Mouse (Mus musculus) monocyte, adult 5-6 weeks (primary cell): Measurements from ENCODE around the gene Bpifa5. TPM values are rescaled to one million over a fixed set of nuclear protein-coding genes. Genes with fewer than 3 reads are reported as not detected.
"Not testable (repeated sequence)": the region's sequence is repeated elsewhere in the genome, so short reads cannot be mapped to it uniquely, and the experiment has no call there.

Experiments
- ATAC-seq: fragments of 153-309, 156-312 bp; replicated peaks from 2 replicates; pipeline ENCODE4 v1.8.0; 2017; ENCODE audit warnings: mild to moderate bottlenecking; ENCODE audit not compliant: low TSS enrichment, insufficient number of reproducible peaks, severe bottlenecking, poor library complexity, low FRiP score
- total RNA-seq: library from RNA; stranded (forward); fragments of 200-1000, 200-491, 200-594 nt; gene quantifications from 3 replicates; pipeline ENCODE4 v1.2.3, GENCODE M21; 2017

Gene Bpifa5
- total RNA-seq: not detected in 3 replicates

DNA sequence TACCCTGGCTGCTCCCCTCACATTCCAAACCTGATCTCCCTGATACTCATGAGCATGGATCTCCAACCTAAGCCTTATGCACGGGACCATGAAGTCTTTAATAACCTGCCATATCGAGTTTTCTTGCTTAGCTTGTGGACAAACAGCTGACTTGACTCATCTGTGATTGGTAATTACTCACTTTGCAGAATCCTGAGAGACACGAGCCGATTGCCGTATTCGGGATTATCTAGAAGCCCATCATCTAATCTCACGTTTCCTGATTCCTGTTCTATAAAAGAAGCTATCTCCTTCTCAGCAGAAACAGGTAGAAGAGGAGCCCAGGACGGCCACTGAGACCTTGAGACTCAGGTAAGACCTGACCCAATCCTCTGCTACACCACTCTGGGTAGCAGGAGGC is at the start of gene Bpifa5:
TSS of gene Bpifa5 (plus strand) at position 301 of the 400 bp plus-strand sequence.
- no peak for ATAC-seq

DNA sequence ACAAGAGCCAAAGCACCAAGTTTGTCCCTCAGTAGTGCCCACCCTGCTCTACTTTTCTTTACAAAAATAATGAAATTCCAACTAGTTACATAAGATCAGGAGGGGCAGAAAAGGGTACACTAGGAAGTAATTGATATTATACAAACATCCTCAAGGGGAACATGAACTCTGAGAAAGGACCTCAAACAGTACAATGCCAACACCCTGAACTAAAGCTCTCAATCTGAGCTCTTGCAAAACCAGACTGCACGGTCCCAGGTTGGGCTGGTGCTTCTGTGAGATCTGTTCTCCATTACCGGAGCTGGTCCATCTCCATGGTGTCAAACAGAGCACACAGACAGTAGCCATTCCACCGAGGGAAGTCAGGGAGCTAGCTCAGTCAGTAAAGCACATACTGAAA is 45.0 kb upstream of the Bpifa5 start:
- no peak for ATAC-seq

DNA sequence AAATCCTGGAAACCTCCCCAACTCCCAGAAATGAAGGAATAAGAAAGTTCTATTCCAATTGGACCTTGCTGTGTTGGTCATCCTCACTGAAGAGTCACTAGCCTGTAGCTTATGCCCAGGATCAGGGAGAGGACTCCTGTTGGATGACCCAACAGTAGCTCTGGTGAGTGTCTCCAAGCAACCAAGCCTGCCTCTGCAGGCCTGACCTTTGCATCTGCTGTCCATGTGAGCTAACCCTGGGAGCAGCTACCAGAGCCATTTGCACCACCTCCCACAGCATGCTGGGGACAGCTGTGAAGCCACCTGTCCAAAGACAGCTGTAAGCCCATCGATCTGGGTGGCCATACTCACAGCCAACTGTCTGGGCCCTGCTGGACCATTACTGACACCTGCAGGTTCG is 32.3 kb upstream of the Bpifa5 start, which contains the start of gene Bpifa3:
TSS of gene Bpifa3 (plus strand) at position 217 of the 400 bp plus-strand sequence.
- ATAC-seq: no peak

DNA sequence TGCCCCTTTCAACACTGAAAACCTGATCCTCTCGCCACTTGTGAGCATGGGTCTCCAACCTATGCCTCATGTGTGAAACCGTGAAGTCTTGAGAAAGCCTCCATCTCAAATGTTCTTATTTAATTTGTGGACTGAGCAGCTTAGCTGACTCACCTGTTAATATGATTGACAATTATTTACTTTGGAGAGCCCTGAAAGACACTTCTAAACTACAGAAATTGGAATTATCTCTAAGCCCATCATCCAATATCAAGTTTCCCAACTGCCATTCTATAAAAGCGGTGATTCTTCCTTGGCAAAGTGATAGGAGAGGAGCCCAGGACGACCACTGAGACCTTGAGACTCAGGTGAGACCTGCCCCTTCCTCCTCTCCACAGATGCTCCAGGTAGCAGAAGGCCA is 19.8 kb upstream of the Bpifa5 start, which contains the start of gene Bpifa1:
TSS of gene Bpifa1 (plus strand) at position 301 of the 400 bp plus-strand sequence.
- ATAC-seq: no peak

DNA sequence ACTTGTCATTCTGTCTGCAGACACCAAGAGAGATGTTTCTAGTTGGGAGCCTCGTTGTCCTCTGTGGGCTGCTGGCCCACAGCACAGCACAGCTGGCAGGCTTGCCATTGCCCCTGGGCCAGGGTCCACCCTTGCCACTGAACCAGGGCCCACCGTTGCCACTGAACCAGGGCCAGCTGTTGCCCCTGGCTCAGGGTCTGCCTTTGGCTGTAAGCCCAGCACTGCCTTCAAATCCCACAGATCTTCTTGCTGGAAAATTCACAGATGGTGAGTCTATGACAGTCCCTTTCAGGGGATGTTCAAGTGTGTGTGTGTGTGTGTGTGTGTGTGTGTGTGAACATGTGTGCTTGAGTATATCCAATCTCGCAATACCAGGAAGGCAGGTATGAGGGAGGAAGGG is 18.7 kb upstream of the Bpifa5 start:
- no peak for ATAC-seq

DNA sequence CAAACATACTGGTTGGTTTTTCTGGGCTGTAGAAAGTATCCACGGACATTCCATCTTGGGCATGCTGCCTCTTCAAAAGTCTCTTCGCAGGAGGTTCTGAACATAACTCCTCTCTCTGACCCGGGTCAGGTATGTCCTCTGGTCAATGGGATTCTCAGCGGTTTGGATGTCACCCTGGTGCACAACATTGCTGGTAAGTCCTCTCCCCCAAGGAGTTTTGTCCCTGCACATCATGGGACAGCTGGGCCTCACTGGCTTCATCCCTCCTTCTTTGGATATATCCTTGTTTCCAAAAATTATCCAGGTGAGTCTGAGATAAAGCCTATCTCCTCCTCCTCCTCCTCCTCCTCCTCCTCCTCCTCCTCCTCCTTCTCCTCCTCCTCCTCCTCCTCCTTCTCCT is 14.9 kb upstream of the Bpifa5 start:
- ATAC-seq: no peak

DNA sequence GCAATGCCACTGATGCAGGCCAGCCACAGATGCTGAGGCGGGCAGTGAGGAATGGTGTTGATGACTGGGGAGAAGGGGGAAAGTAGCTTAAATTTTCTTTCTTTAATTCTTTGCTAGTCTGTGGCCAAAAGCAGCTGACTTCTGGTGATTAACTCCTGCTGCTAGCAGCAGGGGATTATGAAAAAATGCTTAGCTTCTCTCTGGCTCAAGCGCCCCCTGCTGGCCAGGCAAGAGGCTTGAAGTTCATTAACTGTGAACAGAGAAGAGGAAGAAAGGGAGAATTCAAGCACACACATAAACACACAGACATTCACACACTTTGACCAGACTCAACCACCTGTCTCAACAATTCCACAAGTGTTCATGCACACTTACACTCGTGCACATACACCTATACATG is 4.0 kb upstream of the Bpifa5 start:
- ATAC-seq: no peak

DNA sequence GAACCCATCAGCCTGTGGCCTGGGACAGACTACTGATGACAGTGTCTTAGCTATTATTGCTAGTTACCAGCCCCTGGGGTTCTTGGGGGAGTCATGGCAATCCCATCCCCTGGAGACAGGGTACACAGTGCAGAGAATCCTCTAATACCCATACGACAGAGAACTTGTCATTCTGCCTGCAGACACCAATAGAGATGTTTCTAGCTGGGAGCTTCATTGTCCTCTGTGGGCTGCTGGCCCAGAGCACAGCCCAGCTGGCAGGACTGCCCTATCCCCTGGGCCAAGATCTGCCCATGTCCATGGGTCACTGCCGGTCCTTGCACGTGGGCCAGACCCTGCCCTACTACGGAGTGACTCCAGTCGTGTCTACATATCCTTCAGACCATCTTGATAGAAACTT is 899 bp downstream of the Bpifa5 start:
- ATAC-seq: no peak

DNA sequence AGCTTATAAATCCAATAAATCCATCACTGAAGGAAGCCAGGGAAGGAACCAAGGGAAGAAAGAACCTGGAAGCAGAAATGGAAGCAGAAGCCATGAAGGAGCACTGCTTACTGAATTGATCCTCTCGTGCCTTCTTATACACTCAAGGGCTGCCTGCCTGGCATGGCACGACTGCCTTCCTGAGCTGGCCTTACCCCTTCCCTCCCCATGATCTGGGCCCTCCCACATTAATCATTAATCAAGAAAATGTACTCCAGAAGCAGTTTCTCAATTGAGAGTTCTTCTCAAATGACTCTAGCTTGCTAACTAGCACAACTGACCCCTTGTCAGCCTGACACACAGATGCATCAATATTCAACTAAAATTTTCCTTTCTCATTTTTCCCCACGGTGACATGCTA is 6.8 kb downstream of the Bpifa5 start:
- no peak for ATAC-seq

DNA sequence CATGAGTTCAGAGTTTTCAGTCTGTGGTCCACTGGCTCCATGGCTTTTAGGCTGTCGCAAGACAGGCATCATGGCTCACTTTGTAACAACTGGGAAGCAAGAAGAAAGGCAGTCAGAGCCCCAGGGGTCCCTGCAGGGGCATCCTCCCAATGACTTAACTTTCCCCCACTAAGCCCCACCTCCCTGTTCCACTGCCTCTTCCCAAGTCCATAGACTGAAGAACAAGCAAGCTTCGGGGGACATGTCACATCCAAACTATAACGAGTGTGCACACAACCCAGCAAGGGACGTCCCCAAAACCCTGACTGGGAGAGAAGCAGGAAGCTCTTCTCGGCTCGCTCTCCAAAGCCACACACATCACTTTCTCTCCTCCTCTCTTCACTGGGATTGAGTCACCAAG is 9.2 kb downstream of the Bpifa5 start:
- ATAC-seq: no peak

DNA sequence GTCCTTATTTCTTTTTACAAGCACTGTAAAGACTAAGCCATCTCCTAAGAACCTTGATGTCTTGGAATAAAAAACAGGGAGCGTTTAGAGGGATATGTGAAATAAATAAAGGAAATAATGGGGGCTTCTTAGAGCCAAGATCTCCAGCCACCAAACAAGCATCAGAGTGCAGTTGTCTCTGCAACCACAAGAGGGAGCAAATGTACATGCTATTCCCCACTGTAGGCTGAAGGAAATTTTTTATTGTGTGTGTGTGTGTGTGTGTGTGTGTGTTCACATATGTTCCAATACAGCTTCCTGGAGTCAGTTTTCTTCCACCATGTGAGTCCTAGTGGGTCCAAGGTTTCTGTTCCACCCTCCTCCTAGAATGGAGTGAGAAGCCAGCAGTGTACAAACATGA is 10.9 kb downstream of the Bpifa5 start:
- no peak for ATAC-seq

DNA sequence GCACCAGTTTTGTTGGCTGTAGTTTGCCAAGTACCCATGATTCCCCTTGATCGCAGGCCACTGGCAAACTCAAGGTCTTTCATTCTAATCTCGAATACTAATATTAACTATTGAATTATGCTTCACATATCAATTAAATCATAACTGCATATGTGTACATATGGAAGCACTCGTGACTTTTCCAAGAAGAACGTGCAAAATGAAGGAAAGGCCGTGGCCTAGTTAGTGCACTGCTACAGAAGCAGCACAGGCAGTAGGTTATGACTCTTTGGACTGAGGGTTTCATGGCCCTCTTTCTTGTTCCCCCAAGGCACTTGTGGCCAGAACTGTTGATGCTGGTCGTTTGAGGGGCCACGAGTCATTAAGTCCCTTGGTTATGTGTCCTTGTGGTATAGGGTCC is 19.5 kb downstream of the Bpifa5 start:
- not testable (repeated sequence) for ATAC-seq

DNA sequence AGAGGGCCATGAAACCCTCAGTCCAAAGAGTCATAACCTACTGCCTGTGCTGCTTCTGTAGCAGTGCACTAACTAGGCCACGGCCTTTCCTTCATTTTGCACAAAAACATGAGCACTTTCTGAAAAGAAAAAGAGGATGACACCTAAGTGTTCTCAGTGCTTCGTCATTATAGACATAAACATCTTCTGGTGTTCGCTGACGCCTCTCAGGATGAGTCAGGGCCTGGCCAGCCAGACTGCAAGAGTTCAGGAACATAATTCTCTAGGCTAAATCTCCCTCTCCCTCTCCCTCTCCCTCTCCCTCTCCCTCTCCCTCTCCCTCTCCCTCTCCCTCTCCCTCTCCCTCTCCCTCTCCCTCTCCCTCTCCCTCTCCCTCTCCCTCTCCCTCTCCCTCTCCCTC is 20.7 kb downstream of the Bpifa5 start:
- ATAC-seq: not testable (repeated sequence)

DNA sequence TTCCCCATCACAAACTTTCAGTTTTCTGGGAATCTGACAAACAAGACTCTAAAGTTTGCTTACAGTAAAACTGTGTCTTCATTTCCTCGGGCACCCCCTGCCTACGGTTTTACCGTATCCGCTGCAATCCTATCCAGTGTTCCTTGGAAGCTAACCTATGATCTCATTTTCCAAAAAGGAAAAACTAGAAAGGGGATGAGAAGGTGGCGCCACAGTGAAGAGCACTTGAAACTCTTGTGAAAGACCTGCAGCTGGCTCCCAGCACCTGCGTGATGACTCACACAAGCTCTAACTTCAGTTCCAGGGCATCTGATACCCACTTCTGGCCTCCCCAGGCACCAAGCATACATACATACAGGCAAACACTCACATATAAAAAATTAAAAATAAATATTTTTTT is 22.9 kb downstream of the Bpifa5 start:
- ATAC-seq: no peak

DNA sequence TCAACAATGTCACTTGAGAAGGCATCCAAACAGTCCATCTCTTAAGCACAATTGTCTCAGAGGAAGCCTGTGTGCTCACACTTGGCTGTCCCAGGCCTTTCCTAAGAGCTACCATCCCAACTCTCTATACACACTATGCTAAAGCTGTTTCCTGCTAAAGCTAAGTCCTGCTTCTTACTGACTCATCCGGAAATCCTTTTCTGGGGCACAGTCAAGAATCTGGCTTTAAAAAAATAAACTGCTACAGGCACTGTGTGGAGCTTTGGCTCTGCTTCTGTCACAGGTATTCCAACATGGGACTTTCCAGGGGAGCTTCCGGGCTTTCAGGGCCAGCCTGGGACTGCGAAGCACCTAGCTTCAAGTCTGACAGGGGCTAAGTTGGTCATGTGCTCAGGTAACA is 23.3 kb downstream of the Bpifa5 start:
- no peak for ATAC-seq

DNA sequence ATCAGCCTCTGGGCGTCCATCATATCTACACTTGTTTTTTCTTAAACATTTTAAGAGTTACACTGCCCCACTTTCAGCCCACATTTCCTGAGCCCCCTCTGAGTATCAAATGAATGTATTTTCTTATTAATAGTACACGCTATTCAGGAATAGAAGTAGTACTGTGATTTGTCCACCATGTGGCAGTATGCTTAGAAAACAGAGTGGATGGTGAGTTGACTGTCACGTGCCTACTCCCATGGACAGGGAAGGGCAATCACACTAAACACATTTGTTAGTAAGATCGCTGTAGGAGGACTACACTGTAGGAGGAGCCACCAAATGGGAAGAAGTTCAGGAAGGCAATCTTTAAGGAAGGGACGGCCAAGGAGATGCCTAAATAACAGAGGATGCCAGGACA is 25.1 kb downstream of the Bpifa5 start:
- ATAC-seq: no peak

DNA sequence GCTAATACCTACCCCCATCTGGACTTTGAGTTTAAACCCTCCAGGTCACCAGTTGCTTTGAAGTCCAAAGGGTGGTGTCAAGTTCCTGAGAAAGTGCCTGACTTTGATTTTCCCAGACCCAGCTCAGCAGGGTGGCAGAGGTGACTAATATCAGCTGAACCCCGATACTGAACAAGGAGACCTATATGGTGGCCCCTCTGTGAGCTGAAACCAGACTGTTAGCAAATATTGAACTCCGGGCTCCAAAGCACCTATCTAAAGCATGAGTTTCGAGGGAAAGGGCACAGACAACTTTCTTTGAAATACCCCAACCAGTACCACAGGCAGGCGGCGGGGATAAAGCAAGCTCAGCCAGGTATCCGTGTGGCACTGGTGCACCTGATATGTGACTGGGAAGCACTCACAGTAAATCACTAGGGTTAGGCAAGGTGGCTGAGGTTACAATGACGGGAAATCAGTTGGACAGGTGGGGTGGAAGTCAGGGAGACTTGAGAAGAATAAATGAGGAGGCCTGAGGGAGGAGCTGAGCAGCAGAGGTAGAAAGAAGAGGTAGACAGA is 27.5 kb downstream of the Bpifa5 start:
- no peak for ATAC-seq

DNA sequence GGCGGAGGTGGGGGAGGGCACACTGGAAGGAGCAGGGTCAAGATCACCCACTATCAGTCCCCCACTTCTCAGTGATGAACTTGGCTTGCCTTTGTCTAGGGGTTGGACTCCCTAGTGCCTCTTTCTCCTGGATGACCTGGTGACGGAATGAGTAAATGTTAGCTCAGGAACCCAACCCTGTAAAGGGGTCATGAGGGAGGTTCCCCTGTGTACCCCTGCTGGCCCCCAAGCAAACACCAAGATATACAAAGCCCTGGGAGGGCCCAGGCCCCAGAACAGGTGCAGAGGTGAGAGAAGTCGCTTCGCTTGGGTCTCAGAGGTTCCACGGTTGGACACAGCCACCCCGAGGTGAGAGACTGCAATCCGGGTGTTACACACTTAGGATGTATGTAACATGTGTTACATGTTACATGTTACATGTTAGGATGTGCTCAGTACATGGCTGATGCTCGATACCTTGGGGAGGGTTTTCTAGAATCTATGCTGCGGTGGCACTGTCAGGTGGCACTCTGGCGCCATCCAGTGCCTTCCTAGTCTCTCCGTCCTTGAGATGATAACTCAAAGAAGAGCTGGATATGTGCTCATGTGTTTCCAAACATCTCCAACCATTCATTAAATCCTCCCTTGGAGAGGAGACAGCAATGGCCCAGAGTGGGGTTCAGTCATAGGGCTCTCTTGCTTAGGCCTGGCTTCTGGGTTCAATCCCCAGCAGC is 28.3 kb downstream of the Bpifa5 start, which contains the start of gene Bpifb1:
TSS of gene Bpifb1 (plus strand) at position 273 of the 713 bp plus-strand sequence.
- no peak for ATAC-seq

DNA sequence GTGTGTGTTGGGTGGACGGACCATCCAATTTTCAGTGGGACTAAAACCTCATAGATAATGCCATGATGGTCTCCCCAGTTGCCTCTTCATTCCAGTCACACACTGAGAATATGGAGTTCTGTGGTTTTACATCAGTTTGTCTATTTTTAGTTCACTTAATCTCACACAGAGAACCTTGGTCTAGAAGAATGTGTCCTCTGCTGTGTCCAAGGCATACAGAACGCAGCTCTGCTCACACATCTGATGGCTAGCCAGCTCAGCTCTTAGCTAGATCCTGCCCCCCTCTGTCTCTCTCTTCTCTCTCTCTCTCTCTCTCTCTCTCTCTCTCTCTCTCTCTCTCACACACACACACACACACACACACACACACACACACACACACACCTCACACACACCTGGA is 29.7 kb downstream of the Bpifa5 start:
- ATAC-seq: no peak

DNA sequence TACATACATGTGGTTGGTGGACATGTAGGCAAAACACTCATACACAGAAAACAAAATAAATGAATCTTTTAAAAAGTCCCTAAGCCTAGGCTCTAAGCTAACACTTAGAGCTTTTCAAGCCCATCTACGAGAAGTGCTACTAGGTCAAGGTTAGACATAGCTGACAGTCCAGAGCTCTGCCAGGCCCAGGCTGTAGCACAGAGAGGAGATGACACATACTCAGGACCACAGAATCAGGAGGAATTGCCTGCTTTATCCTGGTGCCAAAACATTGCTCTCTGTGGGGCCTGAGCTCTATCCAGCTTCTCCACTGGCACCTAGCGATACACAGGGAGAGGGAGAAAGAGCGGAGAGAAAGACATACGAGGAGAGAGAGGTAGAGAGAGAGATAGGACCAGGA is 30.7 kb downstream of the Bpifa5 start:
- ATAC-seq: no peak
